Mouse (Mus musculus) liver, postnatal 0 days (tissue): Measurements from ENCODE around the gene Tubb2b. TPM values are rescaled to one million over a fixed set of nuclear protein-coding genes. Genes with fewer than 3 reads are reported as not detected.

Experiments
- ATAC-seq: fragments of 200-750 bp; cut with Nextera tagmentation; 2 replicates; pipeline ENCODE4 v1.8.0; 2017; ENCODE audit warnings: mild to moderate bottlenecking, moderate library complexity
- DNase-seq: peaks from one replicate; pipeline ENCODE4 v3.0.0-alpha.2; 2016
- H3K27ac ChIP-seq: fragments of 300-500 bp; sonication (generic); 2 replicates; pipeline ENCODE4 v1.5.1; 2014; ENCODE audit warnings: antibody characterized with exemption, moderate library complexity, mild to moderate bottlenecking, low read depth
- H3K27me3 ChIP-seq: fragments of 300-500 bp; sonication (generic); 2 replicates; pipeline ENCODE4 v1.6.1; 2014; ENCODE audit warnings: low read length, control low read depth, mixed read lengths; ENCODE audit not compliant: insufficient read depth
- H3K36me3 ChIP-seq: fragments of 300-500 bp; sonication (generic); replicated peaks from 2 replicates; pipeline ENCODE4 v1.6.1; 2014; ENCODE audit warnings: mild to moderate bottlenecking, control low read depth, low read length, moderate library complexity, mixed read lengths; ENCODE audit not compliant: insufficient read depth
- H3K4me1 ChIP-seq: fragments of 300-500 bp; sonication (generic); 2 replicates; pipeline ENCODE4 v1.6.1; 2014; ENCODE audit warnings: antibody characterized with exemption, mild to moderate bottlenecking, control low read depth; ENCODE audit not compliant: insufficient read depth
- H3K4me2 ChIP-seq: fragments of 300-500 bp; sonication (generic); 2 replicates; pipeline ENCODE4 v1.6.1; 2014; ENCODE audit warnings: low read depth, mild to moderate bottlenecking, low read length, moderate library complexity, mixed read lengths
- H3K4me3 ChIP-seq: fragments of 300-500 bp; sonication (generic); 2 replicates; pipeline ENCODE4 v1.5.1; 2014; ENCODE audit warnings: low read depth, low read length
- H3K9ac ChIP-seq: fragments of 300-500 bp; sonication (generic); replicated peaks from 2 replicates; pipeline ENCODE4 v1.6.1; 2014; ENCODE audit warnings: mild to moderate bottlenecking, moderate library complexity
- H3K9me3 ChIP-seq: fragments of 300-500 bp; sonication (generic); 2 replicates; pipeline ENCODE4 v1.6.1; 2016; ENCODE audit warnings: mild to moderate bottlenecking, control low read depth, low read length, mixed read lengths
- CTCF ChIP-seq: sonication (generic); IDR thresholded peaks from 2 replicates; pipeline ENCODE4 v1.5.1; 2016; ENCODE audit warnings: antibody characterized with exemption, low read depth
- EP300 ChIP-seq: IDR thresholded peaks from 2 replicates; pipeline ENCODE4 v1.6.1; 2016; ENCODE audit warnings: antibody characterized with exemption, low read depth, mild to moderate bottlenecking
- WGBS: fragments of 180-500 bp; shearing (Covaris S2); extraction: QIAGEN DNeasy Blood & Tissue Kit; methylation state at CpG from one replicate; pipeline ENCODE4 v1.1.7; 2014; ENCODE audit not compliant: insufficient replicate concordance; 5-methylcytosine and 5-hydroxymethylcytosine counted together
- polyA plus RNA-seq: library from polyadenylated mRNA; unstranded; fragments of >200 nt; fragmentation: Nextera tagmentation; extraction: Ambion mirVana; gene quantifications from 2 replicates; pipeline ENCODE4 v1.2.1, GENCODE M21; 2015

Tubb2b gene
- polyA plus RNA-seq, 1 experiment from 2014 or later = 0.28 TPM

DNA sequence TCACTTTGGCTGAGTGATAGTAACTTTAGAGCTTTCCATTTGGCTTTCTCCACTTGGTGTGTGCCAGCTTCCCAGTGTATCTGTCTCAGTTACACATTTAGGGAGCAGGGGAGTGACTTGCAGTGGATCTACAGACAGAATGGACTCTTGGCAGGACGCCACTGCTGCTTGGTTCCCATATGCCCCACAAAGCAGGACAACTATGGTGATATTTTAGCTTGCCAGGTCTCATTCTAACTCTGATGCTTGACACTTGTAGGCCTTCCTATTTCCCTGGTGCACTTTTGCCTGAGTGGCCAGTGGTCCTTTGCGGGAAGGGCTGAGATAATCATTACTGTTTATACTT lies 26.5 kb upstream of the Tubb2b start:
- Histone ChIP-seq H3K27ac (no peak overlapping the region), H3K9me3 (no peaks in the 10 kb centered on the region), H3K36me3 (no peaks in the 10 kb centered on the region), H3K27me3 (no peaks in the 10 kb centered on the region), H3K4me1 (0 out of 2 replicates have a peak, but pooled peaks cover 3% of the 10 kb centered on the region), H3K4me3 (no peak overlapping the region), H3K4me2 (no peak overlapping the region), H3K9ac (no peak overlapping the region)
- no peak for DNase-seq
- 80% methylated on average over 2 of the region's 2 CpGs for WGBS
- TF ChIP-seq CTCF (no peak), EP300 (no peak)
- ATAC-seq = no peak

DNA sequence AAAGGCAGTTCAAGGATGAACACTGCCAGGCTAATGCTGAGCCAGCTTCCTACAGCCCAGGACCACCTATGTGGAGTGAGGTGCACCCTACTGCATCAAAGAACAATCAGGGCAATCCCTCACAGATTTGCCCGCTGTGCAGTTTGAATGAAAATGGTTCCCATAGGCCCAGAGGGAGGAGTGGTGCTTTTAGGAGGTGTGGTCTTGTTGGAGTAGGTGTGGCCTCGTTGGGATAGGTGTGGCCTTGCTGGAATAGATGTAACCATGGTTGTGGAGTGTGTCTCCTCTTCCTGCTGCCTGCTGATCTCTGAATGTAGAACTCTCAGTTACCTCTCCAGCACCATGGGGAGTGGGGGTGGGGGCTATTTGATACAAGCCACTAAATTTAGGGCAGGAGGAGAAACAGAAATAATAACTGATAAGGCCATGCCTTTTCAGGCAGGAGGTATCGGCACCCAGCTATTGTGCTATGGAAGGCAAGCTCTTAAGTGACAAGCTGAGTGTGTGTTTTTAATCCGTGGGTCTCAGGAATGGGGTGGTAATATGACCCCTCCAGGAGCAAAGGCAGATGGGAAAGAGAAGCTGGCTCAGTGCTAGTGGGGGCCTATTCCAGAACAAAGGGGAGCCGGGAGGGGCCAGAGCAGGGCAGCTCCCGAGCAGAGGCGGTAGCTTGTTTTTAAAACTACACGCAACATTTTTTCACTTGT lies 26.0 kb upstream of the Tubb2b start:
- H3K36me3 ChIP-seq = no peaks in the 10 kb centered on the region
- H3K4me2 ChIP-seq = no peak overlapping the region
- no peak overlapping the region for H3K4me3 ChIP-seq
- H3K27ac ChIP-seq = no peak overlapping the region
- H3K4me1 ChIP-seq = 0 out of 2 replicates have a peak, but pooled peaks cover 3% of the 10 kb centered on the region
- H3K9ac ChIP-seq = no peak overlapping the region
- ATAC-seq = 0 out of 2 replicates have a peak, but pooled peaks have one; percentile 28
- no peaks in the 10 kb centered on the region for H3K9me3 ChIP-seq
- no peak for DNase-seq
- WGBS = 64% methylated on average over 8 of the region's 8 CpGs
- no peak for TF ChIP-seq CTCF
- no peak for TF ChIP-seq EP300
- no peaks in the 10 kb centered on the region for H3K27me3 ChIP-seq

DNA sequence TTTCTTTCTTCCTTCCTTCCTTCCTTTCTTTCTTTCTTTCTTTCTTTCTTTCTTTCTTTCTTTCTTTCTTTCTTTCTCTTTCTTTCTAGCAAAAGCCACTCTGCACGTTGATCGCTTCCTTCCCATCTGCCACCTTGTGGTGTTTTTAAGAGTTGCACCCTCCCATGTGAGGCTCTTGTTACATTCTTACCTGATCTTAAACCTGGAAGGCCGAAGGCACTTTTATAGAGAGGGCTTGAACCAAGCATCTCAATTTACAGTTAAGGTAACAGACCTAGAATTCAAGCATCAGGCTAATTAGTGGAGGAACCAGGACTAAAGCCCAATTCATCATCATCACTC lies 24.6 kb upstream of the Tubb2b start:
- no peaks in the 10 kb centered on the region for H3K9me3 ChIP-seq
- peak overlapping the region; percentile 21; the same call in 1 of the 2 replicates for H3K9ac ChIP-seq
- H3K27me3 ChIP-seq = 0 out of 2 replicates have a peak, but pooled peaks cover 3% of the 10 kb centered on the region
- WGBS = 26% methylated on average over 3 of the region's 3 CpGs
- H3K4me1 ChIP-seq = 0 out of 2 replicates have a peak, but pooled peaks cover 3% of the 10 kb centered on the region
- peak; percentile 72 for TF ChIP-seq CTCF
- no peak for TF ChIP-seq EP300
- ATAC-seq (peak; percentile 39; the same call in 1 of the 2 replicates), DNase-seq (peak; percentile 64)
- H3K27ac ChIP-seq = 0 out of 2 replicates have a peak overlapping the region, but pooled peaks have one; percentile 14
- H3K36me3 ChIP-seq = no peaks in the 10 kb centered on the region
- peak overlapping the region; percentile 62 for H3K4me2 ChIP-seq
- peak overlapping the region; percentile 26; the same call in 1 of the 2 replicates for H3K4me3 ChIP-seq

DNA sequence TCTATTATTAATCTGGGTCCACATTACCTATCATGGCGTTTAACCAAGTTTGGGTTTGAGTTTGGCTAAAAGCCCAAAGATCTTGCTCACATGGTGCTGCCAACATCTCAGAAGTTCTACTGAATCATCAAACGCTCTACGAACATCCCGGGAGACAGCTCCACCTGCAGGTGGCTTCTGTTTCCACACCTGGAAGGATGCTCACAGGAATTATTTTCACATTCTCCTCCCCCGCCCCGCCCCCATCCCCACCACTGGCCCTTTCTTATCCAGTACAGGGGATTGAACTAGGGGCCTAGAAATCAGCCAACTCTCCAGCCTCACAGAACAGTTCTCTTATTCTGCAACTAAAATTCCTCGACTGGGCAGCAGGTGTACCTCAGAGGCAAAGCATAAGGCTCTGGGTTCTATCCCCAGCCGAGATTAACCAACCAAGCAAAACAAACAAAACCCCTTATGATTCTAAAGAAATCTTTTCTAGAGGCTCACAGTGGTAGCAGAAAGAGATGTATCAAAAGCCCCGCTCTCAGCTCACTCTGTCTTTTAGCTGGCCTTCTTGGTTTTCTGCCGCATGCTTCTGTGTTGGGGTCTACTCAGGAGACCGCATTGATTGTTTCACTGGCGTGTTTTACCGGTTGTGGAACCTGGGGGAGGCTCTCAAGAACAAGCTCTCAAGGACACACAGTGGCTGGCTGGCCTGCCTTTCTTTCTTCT lies 24.1 kb upstream of the Tubb2b start:
- TF ChIP-seq CTCF (peak; percentile 78), EP300 (no peak)
- Histone ChIP-seq H3K9me3 (no peaks in the 10 kb centered on the region), H3K4me2 (peak overlapping the region; percentile 62), H3K4me3 (peak overlapping the region; percentile 26; the same call in 1 of the 2 replicates), H3K9ac (peak overlapping the region; percentile 21; the same call in 1 of the 2 replicates), H3K27ac (0 out of 2 replicates have a peak overlapping the region, but pooled peaks have one; percentile 14), H3K36me3 (no peaks in the 10 kb centered on the region), H3K27me3 (0 out of 2 replicates have a peak, but pooled peaks cover 3% of the 10 kb centered on the region), H3K4me1 (0 out of 2 replicates have a peak, but pooled peaks cover 3% of the 10 kb centered on the region)
- WGBS = 46% methylated on average over 13 of the region's 13 CpGs
- ATAC-seq = peak; percentile 83
- peak; percentile 86 for DNase-seq

DNA sequence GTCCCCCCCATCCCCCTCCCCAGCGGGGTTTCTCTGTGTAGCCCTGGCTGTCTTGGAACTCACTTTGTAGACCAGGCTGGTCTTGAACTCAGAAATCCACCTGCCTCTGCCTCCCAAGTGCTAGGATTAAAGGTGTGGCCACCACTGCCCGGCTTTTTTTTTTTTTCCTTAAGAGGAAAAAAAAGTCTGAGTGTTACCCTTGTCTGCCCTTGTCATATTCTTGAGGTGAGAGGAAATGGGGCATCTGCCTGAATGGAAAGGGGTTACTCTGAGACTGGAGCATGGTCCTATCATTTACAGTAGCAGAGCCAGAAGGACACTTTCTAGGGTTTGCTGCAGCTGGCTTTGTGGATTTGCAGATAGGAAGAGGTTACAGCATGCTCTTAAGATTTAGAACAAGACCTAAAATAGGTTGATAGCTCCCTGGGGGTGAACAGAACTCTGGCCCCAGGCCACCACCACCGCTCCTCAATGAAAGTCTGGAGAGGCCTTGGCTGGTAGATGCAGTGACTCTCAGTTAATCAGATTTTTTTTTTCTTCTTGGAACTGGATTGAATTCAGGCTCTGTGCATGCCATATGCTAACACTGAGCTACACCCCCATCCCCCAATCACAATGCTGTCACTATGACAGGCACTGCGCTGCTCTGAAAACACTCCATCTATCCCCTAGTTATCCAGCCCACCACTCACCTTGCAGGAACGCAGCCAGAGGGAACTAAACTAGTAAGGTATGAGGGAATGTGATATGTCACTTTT lies 23.2 kb upstream of the Tubb2b start:
- H3K4me2 ChIP-seq = no peak overlapping the region
- no peak for DNase-seq
- TF ChIP-seq EP300 (no peak), CTCF (no peak)
- H3K27ac ChIP-seq = no peak overlapping the region
- H3K27me3 ChIP-seq = 0 out of 2 replicates have a peak, but pooled peaks cover 5% of the 10 kb centered on the region
- no peak overlapping the region for H3K4me3 ChIP-seq
- no peak overlapping the region for H3K9ac ChIP-seq
- H3K4me1 ChIP-seq = peaks cover 10% of the 10 kb centered on the region; the same call in 1 of the 2 replicates
- ATAC-seq = no peak
- no peaks in the 10 kb centered on the region for H3K36me3 ChIP-seq
- WGBS = 86% methylated on average over 4 of the region's 5 CpGs
- no peaks in the 10 kb centered on the region for H3K9me3 ChIP-seq
